Mouse (Mus musculus) small intestine, adult 2 months (tissue): Measurements from ENCODE around the gene Ldhc.

Experiments used
- CTCF ChIP-seq: fragments of 200-500 bp; IDR thresholded peaks from 2 replicates; pipeline ENCODE4 v1.5.1; 2012; ENCODE audit warnings: low read depth, mild to moderate bottlenecking, control low read depth, inconsistent platforms, low read length, moderate library complexity, mixed read lengths; ENCODE audit not compliant: insufficient replicate concordance, insufficient read length; ENCODE audit errors: extremely low read depth
- POLR2A ChIP-seq: fragments of 200-500 bp; IDR thresholded peaks from 2 replicates; pipeline ENCODE4 v1.6.1; 2012; ENCODE audit warnings: low read depth, mild to moderate bottlenecking, control low read depth, inconsistent platforms, low read length, moderate library complexity

- TF ChIP-seq POLR2A (no peak), CTCF (no peak)
These were observed 33.2 kb upstream of the Ldhc start for GRCm38 (mm10) chr7:46827803-46828184.
